Mouse (Mus musculus): ENCODE results near the gene Arhgap40. TPM values are rescaled to one million over a fixed set of nuclear protein-coding genes. Genes with fewer than 3 reads are reported as not detected.

The Arhgap40 gene
- polyA plus RNA-seq, 1 experiment from 2014 or later = not detected

Other genes starting within 250 kb of the Arhgap40 start
- gene Lbp, start 206.3 kb upstream of the Arhgap40 start, polyA plus RNA-seq (2014; fragmentation: Nextera tagmentation; extraction: Ambion mirVana) = 9.2 and 10.1 TPM in 2 replicates
- gene Snhg11, start 137.2 kb upstream of the Arhgap40 start, polyA plus RNA-seq (2014; fragmentation: Nextera tagmentation; extraction: Ambion mirVana) = 1.3 and 1.6 TPM in 2 replicates
- gene Ralgapb, start 102.9 kb upstream of the Arhgap40 start, polyA plus RNA-seq (2014; fragmentation: Nextera tagmentation; extraction: Ambion mirVana) = 13.2 and 16.5 TPM in 2 replicates
- gene Adig, start 10.2 kb upstream of the Arhgap40 start, polyA plus RNA-seq (2014; fragmentation: Nextera tagmentation; extraction: Ambion mirVana) = not detected in 2 replicates
- gene Slc32a1, start 98.0 kb downstream of the Arhgap40 start, polyA plus RNA-seq (2014; fragmentation: Nextera tagmentation; extraction: Ambion mirVana) = 0.07 and 0.10 TPM in 2 replicates
- gene Actr5, start 112.1 kb downstream of the Arhgap40 start, polyA plus RNA-seq (2014; fragmentation: Nextera tagmentation; extraction: Ambion mirVana) = 8.7 and 8.8 TPM in 2 replicates
- 4.5 TPM in 2 replicates for gene Ppp1r16b, start 152.6 kb downstream of the Arhgap40 start, polyA plus RNA-seq (2014; fragmentation: Nextera tagmentation; extraction: Ambion mirVana)